8 mouse cellular contexts compared by ENCODE assay signal in the genomic region with DNA sequence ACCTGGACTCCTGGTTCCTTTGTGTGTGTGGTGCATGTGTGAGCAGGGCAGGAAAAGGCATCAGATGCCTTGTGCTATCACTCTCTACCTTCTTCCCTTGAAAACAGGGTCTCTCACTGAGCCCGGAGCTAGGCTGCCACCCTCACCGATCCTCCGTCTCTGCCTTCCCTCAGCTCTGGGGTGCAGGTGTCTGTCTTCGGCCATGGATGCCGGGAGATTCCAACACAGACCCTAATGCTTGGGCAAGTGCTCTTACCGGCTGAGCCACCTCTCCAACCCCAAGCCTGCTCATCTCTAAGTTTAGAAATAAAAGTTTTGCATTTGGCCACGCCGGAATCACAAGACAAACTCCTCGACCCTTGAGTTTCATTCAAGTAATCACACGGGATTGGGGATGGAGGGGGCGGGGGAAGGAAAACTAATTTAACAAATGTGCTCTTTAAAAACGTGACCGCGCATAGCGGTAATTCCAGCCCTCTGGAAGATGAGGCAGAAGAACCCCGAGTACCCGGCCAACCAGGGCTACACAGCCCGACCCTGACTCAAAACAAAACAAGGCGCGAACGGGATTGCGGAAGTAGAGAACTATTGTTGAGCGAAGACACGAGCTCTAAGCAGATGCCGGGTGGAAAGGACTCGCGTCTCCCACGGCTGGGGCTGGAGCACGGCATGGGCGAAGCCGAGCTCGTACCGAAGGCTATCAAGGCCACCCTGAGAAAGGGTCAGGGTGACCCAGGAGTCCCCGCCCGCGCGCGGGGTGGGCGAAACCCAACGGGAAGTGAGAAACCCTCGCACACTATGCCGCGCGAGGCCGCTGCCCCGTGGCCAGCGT. TPM values are rescaled to one million over a fixed set of nuclear protein-coding genes. Genes with fewer than 3 reads are reported as not detected.
DNase-seq lines count a peak whose midpoint lies in the region; ATAC-seq and TF ChIP-seq lines count a peak whose summit lies in the region.

No protein-coding gene starts in this region.

- H3K4me1 ChIP-seq in kidney, adult 2 months (ENCODE audit: control insufficient read depth, insufficient read depth, low read length) = peaks cover 3% of the 10 kb centered on the region
- H3K4me1 ChIP-seq in ES-E14 (ENCODE audit: control insufficient read depth in 2 of 2, insufficient read depth in 2 of 2, low read length in 2 of 2, poor library complexity in 1 of 2) = peaks cover 8 to 9% of the 10 kb centered on the region in 2 experiments; a peak in 3 of 4 replicates

- no peak for DNase-seq in kidney, adult 2 months
- DNase-seq in kidney, postnatal 10 days = no peak
- no peak for DNase-seq in ES-E14 (ENCODE audit: low read depth, low spot score)
- DNase-seq in layer of hippocampus, adult 9-11 months = peak; percentile 42
- no peak for DNase-seq in right cerebral cortex, postnatal 4 days
- no peak for DNase-seq in urinary bladder, adult 2 months (ENCODE audit: low spot score)

- H3K27ac ChIP-seq in kidney, adult 2 months (ENCODE audit: insufficient read depth, low read depth, low read length) = no peak overlapping the region
- peak overlapping the region; percentile 66 for H3K27ac ChIP-seq in ES-E14 (ENCODE audit: insufficient read depth, low read depth, low read length, poor library complexity, severe bottlenecking)

- H3K36me3 ChIP-seq in kidney, adult 2 months (ENCODE audit: control insufficient read depth, insufficient read depth, low read length) = no peaks in the 10 kb centered on the region
- H3K36me3 ChIP-seq in ES-E14 (ENCODE audit: control insufficient read depth, insufficient read depth, low read length, poor library complexity, severe bottlenecking) = peaks cover 8% of the 10 kb centered on the region
- H3K36me3 ChIP-seq in myocyte (ENCODE audit: control insufficient read depth, insufficient read depth) = no peaks in the 10 kb centered on the region

- ATAC-seq in erythroid progenitor cell, adult 5-6 weeks (replicated peaks; ENCODE audit: low FRiP score, poor library complexity, severe bottlenecking) = peak; percentile 8; the same call in 1 of the 2 replicates

- peak overlapping the region; percentile 63 for H3K4me3 ChIP-seq in kidney, adult 2 months (ENCODE audit: insufficient read depth, low read depth, low read length)
- H3K4me3 ChIP-seq in ES-E14 (ENCODE audit: insufficient read depth in 1 of 2, low read depth in 1 of 2, low read length in 2 of 2, poor library complexity in 1 of 2, severe bottlenecking in 1 of 2) (peak overlapping the region; percentile 85 to 95), myocyte (peak overlapping the region; percentile 83)

- no peaks in the 10 kb centered on the region for H3K27me3 ChIP-seq in kidney, adult 2 months (replicated peaks; ENCODE audit: control insufficient read depth, insufficient read depth, low read length)
- H3K27me3 ChIP-seq in myocyte (ENCODE audit: control insufficient read depth, insufficient read depth, insufficient read length) = peaks cover 4% of the 10 kb centered on the region

- in situ Hi-C loops in ES-E14 (cut with MboI; ENCODE audit: low sequenced_read_pairs in 2 of 2, unreplicated experiment in 2 of 2) = no loop called here

- peak overlapping the region; percentile 93 for H3K9ac ChIP-seq in ES-E14 (ENCODE audit: insufficient read depth, low read depth, low read length, poor library complexity, severe bottlenecking)

- H3ac ChIP-seq in myocyte (ENCODE audit: control insufficient read depth, insufficient read length) = peak overlapping the region; percentile 71

- peak overlapping the region; percentile 92 for H3K4me2 ChIP-seq in myocyte (ENCODE audit: low read depth)

- no peaks in the 10 kb centered on the region for H3K9me3 ChIP-seq in ES-E14 (ENCODE audit: control insufficient read depth, insufficient read depth, low read depth, low read length)

- H3K79me2 ChIP-seq in myocyte (ENCODE audit: control insufficient read depth, insufficient read depth) = peaks cover 52% of the 10 kb centered on the region

- TF ChIP-seq POLR2A in kidney, adult 2 months (IDR thresholded peaks at IDR 0.05; ENCODE audit: low read depth, low read length) = no peak
- no peak for TF ChIP-seq POLR2A in myocyte (IDR thresholded peaks at IDR 0.05; ENCODE audit: insufficient read length, low read depth)

- TF ChIP-seq CTCF in kidney, adult 2 months (conservative IDR thresholded peaks at IDR 0.05; ENCODE audit: insufficient read depth, insufficient read length, low read depth, low read length) = no peak

- under 1% methylated on average over 47 of the region's 47 CpGs for WGBS in kidney, adult 2 months

TF ChIP-seq in ES-E14, 5 proteins besides CTCF, POLR2A, EP300 and RAD21:
- TF ChIP-seq ZNF384 (IDR thresholded peaks at IDR 0.05; ENCODE audit: low read depth, low read length) = no peak
- TF ChIP-seq CHD2 (IDR thresholded peaks at IDR 0.05; ENCODE audit: low read depth, low read length) = no peak
- TF ChIP-seq MAFK (IDR thresholded peaks at IDR 0.05; ENCODE audit: insufficient read depth, low read depth, low read length) = no peak
- no peak for TF ChIP-seq ZC3H11A (IDR thresholded peaks at IDR 0.05; ENCODE audit: borderline replicate concordance, low read depth, low read length)
- no peak for TF ChIP-seq HCFC1 (IDR thresholded peaks at IDR 0.05; ENCODE audit: borderline replicate concordance, insufficient read depth, low read length)

TF ChIP-seq in myocyte, 11 proteins besides CTCF, POLR2A, EP300 and RAD21:
- no peak for TF ChIP-seq CEBPB (IDR thresholded peaks at IDR 0.05; ENCODE audit: insufficient read depth, poor library complexity, severe bottlenecking)
- TF ChIP-seq MAX (IDR thresholded peaks at IDR 0.05; ENCODE audit: low read depth) = no peak
- no peak for TF ChIP-seq SRF (IDR thresholded peaks at IDR 0.05; ENCODE audit: control insufficient read depth, insufficient read length, low read depth)
- TF ChIP-seq USF1 (IDR thresholded peaks at IDR 0.05; ENCODE audit: low read depth) = no peak
- TF ChIP-seq MYOG (IDR thresholded peaks at IDR 0.05; ENCODE audit: control insufficient read depth in 1 of 3, insufficient read depth in 1 of 3, insufficient read length in 2 of 3, low read depth in 2 of 3) = no peak
- TF ChIP-seq POLR2AphosphoS2 (IDR thresholded peaks at IDR 0.05; ENCODE audit: insufficient read length, low read depth) = no peak
- TF ChIP-seq MYOD1 (IDR thresholded peaks at IDR 0.05; ENCODE audit: control insufficient read depth in 1 of 3, insufficient read length in 2 of 3, low read depth in 2 of 3) = no peak
- no peak for TF ChIP-seq REST (IDR thresholded peaks at IDR 0.05; ENCODE audit: insufficient read depth, insufficient read length)
- no peak for TF ChIP-seq TCF12 (IDR thresholded peaks at IDR 0.05; ENCODE audit: insufficient read depth, poor library complexity, severe bottlenecking)
- no peak for TF ChIP-seq E2F4 (IDR thresholded peaks at IDR 0.05; ENCODE audit: insufficient read depth)
- no peak for TF ChIP-seq TCF3 (IDR thresholded peaks at IDR 0.05; ENCODE audit: insufficient read length, low read depth)

RNA-seq across cellular contexts. Expression of a gene that starts 18.3 kb away (rescaled TPM):
- 5.7 and 7.5 TPM in 2 replicates for polyA plus RNA-seq in kidney, adult 2 months (2012; rRNA removed)
- 31.5 and 32.9 TPM in 2 replicates for total RNA-seq in ES-E14 (2012; rRNA removed)
- 7.1 and 15.1 TPM in 2 replicates for total RNA-seq in erythroid progenitor cell, adult 5-6 weeks (2015; ENCODE audit: low replicate concordance)
- 15.9 and 23.4 TPM in 2 replicates for total RNA-seq in erythroid progenitor cell, adult 5-6 weeks (2017; ENCODE audit: low replicate concordance)
- polyA plus RNA-seq in myocyte (2012; fragmentation: generic; extraction: Trizol) = 7.4 TPM
- 18.3 and 21.9 TPM in 2 replicates for polyA plus RNA-seq in urinary bladder, adult 2 months (2012; rRNA removed)

RNA-seq across cellular contexts. Expression of a gene that starts 22.6 kb away (rescaled TPM):
- polyA plus RNA-seq in kidney, adult 2 months (2012; rRNA removed) = 4.8 and 5.2 TPM in 2 replicates
- total RNA-seq in ES-E14 (2012; rRNA removed) = 16.0 and 19.8 TPM in 2 replicates
- 2.2 and 2.5 TPM in 2 replicates for total RNA-seq in erythroid progenitor cell, adult 5-6 weeks (2015; ENCODE audit: low replicate concordance)
- total RNA-seq in erythroid progenitor cell, adult 5-6 weeks (2017; ENCODE audit: low replicate concordance) = 3.1 and 5.0 TPM in 2 replicates
- 2.6 TPM for polyA plus RNA-seq in myocyte (2012; fragmentation: generic; extraction: Trizol)
- polyA plus RNA-seq in urinary bladder, adult 2 months (2012; rRNA removed) = 6.7 and 6.8 TPM in 2 replicates
